Mouse (Mus musculus): ENCODE results near the gene Tm6sf2. TPM values are rescaled to one million over a fixed set of nuclear protein-coding genes. Genes with fewer than 3 reads are reported as not detected.

The Tm6sf2 gene
- polyA plus RNA-seq, 1 experiment from 2014 or later: 2.0 TPM

DNA sequence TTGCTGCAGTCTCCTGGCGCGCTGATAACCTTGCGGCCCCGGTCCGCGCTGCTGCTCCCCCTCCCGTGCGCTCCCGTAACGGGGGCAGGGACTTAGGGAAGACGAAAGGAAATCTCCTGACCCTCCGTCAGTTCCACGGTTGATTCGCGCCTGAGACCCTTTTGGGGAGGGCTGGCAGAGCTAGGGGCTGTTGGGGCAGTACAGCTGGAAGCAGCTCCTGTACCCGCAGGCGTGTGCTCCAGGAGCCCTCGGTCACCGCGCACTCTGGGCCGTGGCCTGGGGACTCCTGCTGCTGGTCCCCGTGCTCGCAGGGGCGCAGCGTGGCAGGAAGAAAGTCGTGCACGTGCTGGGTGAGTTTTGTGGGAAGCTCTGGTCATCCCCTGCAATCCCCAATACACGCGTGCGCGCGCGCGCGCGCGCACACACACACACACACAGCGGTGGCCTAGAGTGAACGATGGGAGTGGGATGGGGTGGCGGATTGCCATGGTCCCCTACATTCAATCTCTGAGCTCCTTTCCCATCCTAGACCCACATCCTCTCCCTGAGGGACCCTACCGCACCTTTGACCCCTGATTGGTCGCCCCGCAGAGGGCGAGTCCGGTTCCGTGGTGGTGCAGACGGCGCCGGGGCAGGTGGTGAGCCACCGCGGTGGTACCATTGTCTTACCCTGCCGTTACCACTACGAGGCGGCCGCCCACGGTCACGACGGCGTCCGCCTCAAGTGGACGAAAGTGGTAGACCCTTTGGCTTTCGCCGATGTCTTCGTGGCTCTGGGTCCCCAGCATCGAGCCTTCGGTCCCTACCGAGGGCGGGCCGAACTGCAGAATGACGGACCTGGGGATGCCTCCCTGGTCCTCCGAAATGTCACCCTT, 11.7 kb downstream of the Tm6sf2 start:
- H3K27me3 ChIP-seq (ENCODE audit: control insufficient read depth, insufficient read depth, low read length): peaks cover 70% of the 10 kb centered on the region
- peak; percentile 64 for DNase-seq
- H3K4me3 ChIP-seq (replicated peaks; ENCODE audit: low read depth, low read length): peak overlapping the region; percentile 40
- no peaks in the 10 kb centered on the region for H3K9me3 ChIP-seq (ENCODE audit: control insufficient read depth, low read length)
- peak overlapping the region; percentile 77 for H3K4me2 ChIP-seq (ENCODE audit: low read length)
- H3K36me3 ChIP-seq (ENCODE audit: control insufficient read depth, insufficient read depth, low read length): peaks cover 5% of the 10 kb centered on the region; the same call in 1 of the 2 replicates
- H3K27ac ChIP-seq (replicated peaks; ENCODE audit: low read depth, low read length): no peak overlapping the region
- no peak for ATAC-seq (ENCODE audit: low FRiP score, low TSS enrichment)
- H3K4me1 ChIP-seq (ENCODE audit: control insufficient read depth, insufficient read depth, low read length): peaks cover 21% of the 10 kb centered on the region; the same call in 1 of the 2 replicates
- peak overlapping the region; percentile 47 for H3K9ac ChIP-seq (replicated peaks; ENCODE audit: low read length)
- 2% methylated on average over 71 of the region's 71 CpGs for WGBS

DNA sequence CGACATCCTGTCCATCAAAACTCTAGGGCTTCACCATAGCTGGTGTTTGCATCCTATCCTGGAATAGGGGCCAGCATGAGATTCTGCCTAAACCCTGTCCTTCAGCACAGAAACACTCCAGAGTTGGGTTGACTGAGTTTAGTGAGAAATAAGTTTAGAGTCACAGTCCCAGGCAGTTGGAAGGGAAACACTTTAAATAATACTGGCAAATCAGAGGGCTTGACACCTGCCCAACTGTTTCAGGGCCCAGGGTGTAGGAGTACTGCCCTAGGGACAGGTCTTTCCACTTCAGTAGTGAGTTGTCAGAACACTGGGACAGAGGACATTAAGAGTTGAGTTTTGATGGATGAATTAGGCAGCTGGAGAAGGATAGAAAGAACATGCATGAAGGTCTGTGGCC, 13.4 kb downstream of the Tm6sf2 start:
- no peak overlapping the region for H3K4me2 ChIP-seq (ENCODE audit: low read length)
- H3K4me3 ChIP-seq (replicated peaks; ENCODE audit: low read depth, low read length): no peak overlapping the region
- peaks cover 27% of the 10 kb centered on the region; the same call in 1 of the 2 replicates for H3K4me1 ChIP-seq (ENCODE audit: control insufficient read depth, insufficient read depth, low read length)
- no peaks in the 10 kb centered on the region for H3K9me3 ChIP-seq (ENCODE audit: control insufficient read depth, low read length)
- no peak overlapping the region for H3K27ac ChIP-seq (replicated peaks; ENCODE audit: low read depth, low read length)
- peaks cover 70% of the 10 kb centered on the region for H3K27me3 ChIP-seq (ENCODE audit: control insufficient read depth, insufficient read depth, low read length)
- 50% methylated on average over 1 of the region's 1 CpGs for WGBS
- no peak overlapping the region for H3K9ac ChIP-seq (replicated peaks; ENCODE audit: low read length)
- ATAC-seq (ENCODE audit: low FRiP score, low TSS enrichment): no peak
- no peak for DNase-seq
- no peaks in the 10 kb centered on the region for H3K36me3 ChIP-seq (ENCODE audit: control insufficient read depth, insufficient read depth, low read length)

DNA sequence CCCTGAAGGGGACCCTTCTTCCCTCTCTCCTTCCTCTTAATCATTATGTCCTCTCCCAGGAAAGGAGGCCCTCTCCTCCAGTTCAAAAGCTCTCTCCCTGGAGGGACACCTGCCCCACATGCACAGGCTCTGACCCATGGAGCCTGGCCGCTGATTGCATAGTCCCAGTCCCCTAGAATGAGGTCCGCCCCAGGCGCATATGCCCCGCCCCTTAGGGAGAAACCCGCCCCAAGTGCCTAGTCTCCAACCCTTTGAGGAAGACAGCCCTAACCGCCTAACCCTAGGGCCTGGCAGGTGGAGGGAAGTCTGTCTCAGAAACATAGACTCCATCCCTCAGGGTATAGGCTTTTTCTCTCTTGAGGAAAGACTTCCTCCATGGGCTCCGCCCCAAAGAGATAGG, 14.5 kb downstream of the Tm6sf2 start:
- 8% methylated on average over 7 of the region's 7 CpGs for WGBS
- no peak overlapping the region for H3K27ac ChIP-seq (replicated peaks; ENCODE audit: low read depth, low read length)
- H3K9ac ChIP-seq (replicated peaks; ENCODE audit: low read length): no peak overlapping the region
- H3K27me3 ChIP-seq (ENCODE audit: control insufficient read depth, insufficient read depth, low read length): peaks cover 69% of the 10 kb centered on the region
- DNase-seq (no peak), ATAC-seq (ENCODE audit: low FRiP score, low TSS enrichment) (no peak)
- H3K4me2 ChIP-seq (ENCODE audit: low read length): no peak overlapping the region
- peaks cover 27% of the 10 kb centered on the region; the same call in 1 of the 2 replicates for H3K4me1 ChIP-seq (ENCODE audit: control insufficient read depth, insufficient read depth, low read length)
- H3K4me3 ChIP-seq (replicated peaks; ENCODE audit: low read depth, low read length): no peak overlapping the region
- H3K36me3 ChIP-seq (ENCODE audit: control insufficient read depth, insufficient read depth, low read length): no peaks in the 10 kb centered on the region
- no peaks in the 10 kb centered on the region for H3K9me3 ChIP-seq (ENCODE audit: control insufficient read depth, low read length)

DNA sequence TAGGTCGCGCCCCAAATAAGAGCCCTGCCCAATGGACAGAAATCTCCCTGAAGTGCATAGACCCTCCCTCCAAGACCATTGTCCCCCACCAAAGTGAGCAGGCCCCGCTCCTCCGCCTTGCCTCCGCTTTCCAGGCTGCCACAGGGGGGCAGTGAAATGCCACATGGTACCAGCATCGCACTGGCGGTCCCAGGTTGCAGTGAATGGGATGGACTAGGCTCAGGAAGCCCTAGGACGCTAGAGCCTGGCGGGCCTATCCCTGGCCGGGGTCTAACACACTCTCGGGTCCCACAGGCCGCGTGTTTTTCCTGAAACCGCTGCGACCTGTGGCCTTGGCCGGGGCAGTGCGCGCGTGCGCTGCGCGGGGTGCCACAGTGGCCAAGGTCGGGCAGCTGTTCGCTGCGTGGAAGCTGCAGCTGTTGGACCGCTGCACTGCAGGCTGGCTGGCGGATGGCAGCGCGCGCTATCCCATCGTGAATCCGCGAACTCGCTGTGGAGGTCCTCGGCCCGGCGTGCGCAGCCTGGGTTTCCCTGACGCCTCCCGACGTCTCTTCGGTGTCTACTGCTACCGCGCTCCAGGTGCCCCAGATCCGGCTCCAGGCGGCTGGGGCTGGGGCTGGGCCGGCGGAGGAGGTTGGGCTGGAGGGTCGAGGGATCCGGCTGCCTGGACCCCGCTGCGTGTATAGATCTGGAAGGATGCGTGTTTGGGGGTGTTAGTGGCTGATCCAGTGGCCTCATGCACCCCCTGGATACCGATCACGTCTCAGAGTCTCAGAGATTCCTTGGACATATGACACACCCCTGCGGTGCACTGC, 15.3 kb downstream of the Tm6sf2 start:
- peak overlapping the region; percentile 54 for H3K9ac ChIP-seq (replicated peaks; ENCODE audit: low read length)
- ATAC-seq (ENCODE audit: low FRiP score, low TSS enrichment) (peak; percentile 61), DNase-seq (peak; percentile 84)
- peak overlapping the region; percentile 43 for H3K4me3 ChIP-seq (replicated peaks; ENCODE audit: low read depth, low read length)
- peaks cover 27% of the 10 kb centered on the region; the same call in 1 of the 2 replicates for H3K4me1 ChIP-seq (ENCODE audit: control insufficient read depth, insufficient read depth, low read length)
- WGBS: 4% methylated on average over 56 of the region's 56 CpGs
- H3K36me3 ChIP-seq (ENCODE audit: control insufficient read depth, insufficient read depth, low read length): no peaks in the 10 kb centered on the region
- no peaks in the 10 kb centered on the region for H3K9me3 ChIP-seq (ENCODE audit: control insufficient read depth, low read length)
- H3K27ac ChIP-seq (replicated peaks; ENCODE audit: low read depth, low read length): no peak overlapping the region
- H3K27me3 ChIP-seq (ENCODE audit: control insufficient read depth, insufficient read depth, low read length): peaks cover 61% of the 10 kb centered on the region
- peak overlapping the region; percentile 81 for H3K4me2 ChIP-seq (ENCODE audit: low read length)

DNA sequence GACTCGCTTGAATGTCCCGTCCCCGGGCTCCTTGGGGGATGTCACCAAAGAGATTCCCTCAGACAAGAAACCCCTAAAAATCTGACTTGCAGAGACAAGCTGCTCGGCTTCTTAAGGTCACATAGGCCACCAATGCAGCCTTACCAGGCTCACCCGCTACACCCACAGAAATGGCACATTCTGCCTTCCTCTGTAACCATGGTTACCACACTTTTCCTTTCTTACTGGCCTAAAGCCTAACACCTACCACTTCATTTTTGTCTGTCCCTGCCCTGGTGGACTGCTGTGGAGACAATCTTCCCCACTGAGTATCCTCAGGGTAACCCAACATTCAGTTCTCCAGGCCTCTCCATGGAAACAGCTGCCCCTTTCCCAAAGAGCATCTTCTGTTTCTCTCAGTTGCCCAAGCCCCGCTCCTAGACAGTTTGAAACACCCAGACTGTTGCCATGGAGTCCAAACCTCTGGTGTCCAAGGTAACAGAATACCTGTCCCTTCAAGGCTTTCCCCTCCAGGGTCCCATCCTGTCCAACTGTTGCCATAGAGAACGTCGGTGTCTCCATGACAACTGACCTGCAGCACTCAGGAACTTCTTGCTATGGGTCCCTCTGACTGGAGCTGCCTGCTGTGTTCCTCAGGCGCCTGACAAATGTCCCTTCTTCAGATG, 16.7 kb downstream of the Tm6sf2 start:
- peaks cover 9% of the 10 kb centered on the region for H3K36me3 ChIP-seq (ENCODE audit: control insufficient read depth, insufficient read depth, low read length)
- WGBS: 35% methylated on average over 9 of the region's 9 CpGs
- no peak overlapping the region; the same call in 1 of the 2 replicates for H3K27ac ChIP-seq (replicated peaks; ENCODE audit: low read depth, low read length)
- H3K27me3 ChIP-seq (ENCODE audit: control insufficient read depth, insufficient read depth, low read length): peaks cover 47% of the 10 kb centered on the region
- ATAC-seq (ENCODE audit: low FRiP score, low TSS enrichment) (no peak), DNase-seq (peak; percentile 61)
- H3K4me2 ChIP-seq (ENCODE audit: low read length): no peak overlapping the region
- H3K9me3 ChIP-seq (ENCODE audit: control insufficient read depth, low read length): no peaks in the 10 kb centered on the region
- no peak overlapping the region for H3K4me3 ChIP-seq (replicated peaks; ENCODE audit: low read depth, low read length)
- H3K4me1 ChIP-seq (ENCODE audit: control insufficient read depth, insufficient read depth, low read length): peaks cover 22% of the 10 kb centered on the region; the same call in 1 of the 2 replicates
- no peak overlapping the region; the same call in 1 of the 2 replicates for H3K9ac ChIP-seq (replicated peaks; ENCODE audit: low read length)

DNA sequence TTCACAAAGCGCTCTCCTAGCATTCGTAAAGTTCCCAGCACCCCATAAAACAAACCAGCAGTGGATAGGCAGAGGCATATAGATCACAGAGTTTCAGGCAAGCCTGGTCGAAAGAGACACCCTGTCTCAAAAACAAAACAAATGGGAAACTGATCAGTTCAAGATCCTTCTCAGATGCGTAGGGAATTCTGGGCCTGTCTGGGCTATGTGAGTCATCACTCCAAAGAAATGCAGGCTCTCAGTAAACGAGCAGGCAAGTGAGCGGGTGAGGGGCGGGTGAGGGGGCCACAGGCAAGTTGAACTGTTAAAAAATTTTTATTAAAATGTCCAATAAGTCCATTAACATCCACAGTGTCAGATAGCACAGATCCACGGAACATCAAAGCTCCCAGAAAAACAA, 20.1 kb downstream of the Tm6sf2 start:
- Histone ChIP-seq H3K27ac (replicated peaks; ENCODE audit: low read depth, low read length) (0 out of 2 replicates have a peak overlapping the region, but pooled peaks have one; percentile 8), H3K27me3 (ENCODE audit: control insufficient read depth, insufficient read depth, low read length) (peaks cover 13% of the 10 kb centered on the region), H3K9ac (replicated peaks; ENCODE audit: low read length) (no peak overlapping the region), H3K4me2 (ENCODE audit: low read length) (no peak overlapping the region), H3K4me3 (replicated peaks; ENCODE audit: low read depth, low read length) (no peak overlapping the region), H3K9me3 (ENCODE audit: control insufficient read depth, low read length) (no peaks in the 10 kb centered on the region), H3K4me1 (ENCODE audit: control insufficient read depth, insufficient read depth, low read length) (peaks cover 18% of the 10 kb centered on the region; the same call in 1 of the 2 replicates), H3K36me3 (ENCODE audit: control insufficient read depth, insufficient read depth, low read length) (peaks cover 42% of the 10 kb centered on the region)
- 73% methylated on average over 8 of the region's 8 CpGs for WGBS
- no peak for ATAC-seq (ENCODE audit: low FRiP score, low TSS enrichment)
- no peak for DNase-seq

DNA sequence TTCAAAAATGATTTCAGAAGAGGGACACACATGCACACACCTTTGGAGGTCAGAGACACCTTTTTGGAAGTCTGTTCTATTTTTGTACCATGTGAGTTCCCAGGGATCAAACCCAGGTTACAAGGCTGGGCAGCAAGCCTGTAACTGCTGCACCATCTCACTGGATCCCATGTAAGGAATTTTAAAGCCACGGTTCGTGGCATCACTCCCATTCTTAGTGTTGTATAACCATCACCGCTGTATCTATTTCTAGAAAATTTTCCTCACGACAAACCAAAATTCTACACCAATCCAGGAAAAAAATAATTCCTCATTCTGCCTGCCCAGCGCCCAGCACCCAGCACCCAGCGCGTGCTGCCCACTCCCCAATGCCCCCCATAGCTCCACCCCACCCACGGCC, 26.6 kb downstream of the Tm6sf2 start:
- Histone ChIP-seq H3K36me3 (ENCODE audit: control insufficient read depth, insufficient read depth, low read length) (peaks cover 97% of the 10 kb centered on the region), H3K9me3 (ENCODE audit: control insufficient read depth, low read length) (no peaks in the 10 kb centered on the region), H3K4me1 (ENCODE audit: control insufficient read depth, insufficient read depth, low read length) (no peaks in the 10 kb centered on the region), H3K4me2 (ENCODE audit: low read length) (no peak overlapping the region), H3K27me3 (ENCODE audit: control insufficient read depth, insufficient read depth, low read length) (no peaks in the 10 kb centered on the region), H3K9ac (replicated peaks; ENCODE audit: low read length) (no peak overlapping the region), H3K4me3 (replicated peaks; ENCODE audit: low read depth, low read length) (no peak overlapping the region), H3K27ac (replicated peaks; ENCODE audit: low read depth, low read length) (no peak overlapping the region)
- DNase-seq: no peak
- ATAC-seq (ENCODE audit: low FRiP score, low TSS enrichment): no peak
- 81% methylated on average over 8 of the region's 8 CpGs for WGBS

DNA sequence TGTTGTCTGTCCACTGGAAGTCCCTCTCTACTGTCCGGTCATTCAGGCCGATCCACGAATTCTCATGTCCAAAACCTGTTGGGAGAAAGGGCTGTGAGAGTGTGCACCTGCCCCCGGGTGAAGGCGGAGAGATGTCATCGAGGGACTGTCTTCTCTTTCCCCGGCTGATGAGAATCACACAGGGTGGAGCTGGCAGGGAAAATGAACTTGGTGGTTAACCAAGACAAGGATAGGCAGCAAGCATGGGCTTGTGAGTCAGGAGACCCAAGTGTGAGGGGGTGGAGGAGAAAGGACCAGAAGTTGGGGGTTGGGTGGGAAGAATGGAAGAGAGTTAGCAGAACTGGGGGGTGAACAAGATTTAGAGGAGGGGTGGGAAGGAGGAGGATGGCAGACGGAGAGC, 27.5 kb downstream of the Tm6sf2 start:
- Histone ChIP-seq H3K9ac (replicated peaks; ENCODE audit: low read length) (no peak overlapping the region), H3K36me3 (ENCODE audit: control insufficient read depth, insufficient read depth, low read length) (peaks cover 97% of the 10 kb centered on the region), H3K4me2 (ENCODE audit: low read length) (no peak overlapping the region), H3K4me1 (ENCODE audit: control insufficient read depth, insufficient read depth, low read length) (no peaks in the 10 kb centered on the region), H3K9me3 (ENCODE audit: control insufficient read depth, low read length) (no peaks in the 10 kb centered on the region), H3K27me3 (ENCODE audit: control insufficient read depth, insufficient read depth, low read length) (no peaks in the 10 kb centered on the region), H3K4me3 (replicated peaks; ENCODE audit: low read depth, low read length) (no peak overlapping the region), H3K27ac (replicated peaks; ENCODE audit: low read depth, low read length) (no peak overlapping the region)
- DNase-seq: no peak
- no peak for ATAC-seq (ENCODE audit: low FRiP score, low TSS enrichment)
- 88% methylated on average over 8 of the region's 8 CpGs for WGBS

All from midbrain, embryonic 14.5 days (tissue).